Mouse (Mus musculus): ENCODE data around the gene Gm10665. TPM values are rescaled to one million over a fixed set of nuclear protein-coding genes. Genes with fewer than 3 reads are reported as not detected.
"Not testable (repeated sequence)": the region's sequence is repeated elsewhere in the genome, so short reads cannot be mapped to it uniquely, and the experiment has no call there.

The Gm10665 gene
- not detected in 2 replicates for total RNA-seq (2017)

GRCm38 (mm10) chr7:22463975-22464374 lies at the start of gene Gm10665:
Gm10665 (minus strand) TSS chr7:22464075.
- ATAC-seq (replicated peaks; ENCODE audit: low read depth, poor library complexity, severe bottlenecking) = not testable (repeated sequence)

DNA sequence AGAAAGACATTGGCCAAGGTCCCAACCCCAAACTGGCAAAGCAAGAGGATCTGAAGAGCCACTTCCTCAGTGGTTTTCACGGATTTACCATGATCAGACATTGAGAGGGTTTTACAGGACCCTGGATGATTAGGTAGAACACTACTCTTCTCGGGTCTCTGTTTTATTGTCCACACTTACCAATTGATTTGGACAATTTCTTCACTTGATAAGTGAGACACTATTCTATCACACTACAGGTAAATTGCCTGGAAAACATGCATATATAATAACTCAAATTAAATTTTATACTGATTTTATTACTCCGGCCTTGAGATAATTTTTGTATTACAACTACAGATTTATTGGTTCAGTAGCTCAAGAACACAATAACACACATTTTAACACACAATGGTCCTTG lies 35.7 kb upstream of the Gm10665 start, which contains the start of gene Vmn1r151:
TSS of gene Vmn1r151 (minus strand) at position 101 of the 400 bp plus-strand sequence.
- ATAC-seq (replicated peaks; ENCODE audit: low read depth, poor library complexity, severe bottlenecking) = not testable (repeated sequence)

DNA sequence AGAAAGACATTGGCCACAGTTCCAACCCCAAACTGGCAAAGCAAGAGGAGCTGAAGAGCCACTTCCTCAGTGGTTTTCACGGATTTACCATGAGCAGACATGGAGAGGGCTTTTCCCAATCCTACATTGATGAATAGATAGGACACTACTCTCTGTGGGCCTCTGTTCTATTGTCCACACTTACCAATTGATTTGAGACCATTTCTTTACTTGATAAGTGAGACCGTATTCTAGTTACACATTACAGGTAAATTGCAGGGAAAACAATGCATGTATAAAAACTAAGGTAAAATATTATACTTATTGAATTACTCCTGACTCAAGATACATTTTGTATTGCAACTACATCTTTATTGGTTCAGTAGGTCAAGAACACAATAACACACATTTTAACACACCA lies 25.7 kb downstream of the Gm10665 start, which contains the start of gene Vmn1r149:
TSS of gene Vmn1r149 (minus strand) at position 101 of the 400 bp plus-strand sequence.
- not testable (repeated sequence) for ATAC-seq (replicated peaks; ENCODE audit: low read depth, poor library complexity, severe bottlenecking)

DNA sequence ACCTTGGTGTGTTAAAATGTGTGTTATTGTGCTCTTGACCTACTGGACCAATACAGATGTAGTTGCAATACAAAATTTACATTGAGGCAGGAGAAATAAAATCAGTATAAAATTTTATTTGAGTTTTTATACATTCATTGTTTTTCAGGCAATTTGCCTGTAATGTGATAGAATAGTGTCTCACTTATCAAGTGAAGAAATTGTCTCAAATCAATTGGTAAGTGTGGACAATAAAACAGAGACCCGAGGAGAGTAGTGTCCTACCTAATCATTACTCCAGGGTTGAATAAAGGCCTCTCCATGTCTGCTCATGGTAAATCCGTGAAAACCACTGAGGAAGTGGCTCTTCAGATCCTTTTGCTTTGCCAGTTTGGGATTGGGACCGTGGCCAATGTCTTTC lies 50.6 kb downstream of the Gm10665 start, which contains the start of gene Vmn1r148:
TSS of gene Vmn1r148 (plus strand) at position 301 of the 400 bp plus-strand sequence.
- ATAC-seq (replicated peaks; ENCODE audit: low read depth, poor library complexity, severe bottlenecking) = not testable (repeated sequence)

Other genes with a start within 250 kb of the Gm10665 start
- not detected in 2 replicates for gene Gm8453, start 234.6 kb downstream of the Gm10665 start, total RNA-seq (2017)
- gene Gm4187, start 134.4 kb downstream of the Gm10665 start, total RNA-seq (2017) = not detected in 2 replicates
- gene Gm8660, start 93.0 kb downstream of the Gm10665 start, total RNA-seq (2017) = not detected in 2 replicates
- not detected in 2 replicates for gene Vmn1r148, start 50.5 kb downstream of the Gm10665 start, total RNA-seq (2017)
- not detected in 2 replicates for gene Vmn1r149, start 25.8 kb downstream of the Gm10665 start, total RNA-seq (2017)
- gene Vmn1r151, start 35.6 kb upstream of the Gm10665 start, total RNA-seq (2017) = not detected in 2 replicates
- gene Vmn1r152, start 58.9 kb upstream of the Gm10665 start, total RNA-seq (2017) = not detected in 2 replicates
- gene Gm8677, start 70.8 kb upstream of the Gm10665 start, total RNA-seq (2017) = not detected in 2 replicates
- not detected in 2 replicates for gene Gm4201, start 101.3 kb upstream of the Gm10665 start, total RNA-seq (2017)
- gene Gm4565, start 124.1 kb upstream of the Gm10665 start, total RNA-seq (2017) = not detected in 2 replicates
- gene Vmn1r155, start 193.9 kb upstream of the Gm10665 start, total RNA-seq (2017) = not detected in 2 replicates
- not detected in 2 replicates for gene Gm8693, start 228.2 kb upstream of the Gm10665 start, total RNA-seq (2017)

Data from common myeloid progenitor, adult 5-6 weeks (primary cell).